Mouse (Mus musculus): ENCODE data around the gene Rpp14. TPM values are rescaled to one million over a fixed set of nuclear protein-coding genes. Genes with fewer than 3 reads are reported as not detected.

Rpp14 gene
- total and polyA plus RNA-seq, 2 experiments from 2014 or later: 43.8 to 47.7 TPM

GRCm38 (mm10) chr14:8045187-8045846, 34.9 kb upstream of the Rpp14 start:
- Histone ChIP-seq H3K36me3 (ENCODE audit: insufficient read depth) (peaks cover 59% of the 10 kb centered on the region), H3K9ac (no peak overlapping the region), H3K4me2 (ENCODE audit: low read depth) (no peak overlapping the region), H3K4me3 (ENCODE audit: low read depth, low read length) (no peak overlapping the region), H3K9me3 (ENCODE audit: low read length) (no peaks in the 10 kb centered on the region), H3K27me3 (ENCODE audit: insufficient read depth, low read length) (no peaks in the 10 kb centered on the region), H3K27ac (ENCODE audit: low read depth, low read length) (no peak overlapping the region), H3K4me1 (ENCODE audit: insufficient read depth) (no peaks in the 10 kb centered on the region)
- ATAC-seq (no peak), DNase-seq (no peak)
- 88% methylated on average over 11 of the region's 11 CpGs for WGBS
- TF ChIP-seq CTCF (IDR thresholded peaks at IDR 0.05; ENCODE audit: low read depth): no peak

GRCm38 (mm10) chr14:8046839-8047238, 33.3 kb upstream of the Rpp14 start:
- H3K36me3 ChIP-seq (ENCODE audit: insufficient read depth): peaks cover 57% of the 10 kb centered on the region
- WGBS: 98% methylated on average over 6 of the region's 6 CpGs

GRCm38 (mm10) chr14:8049334-8049733, 30.8 kb upstream of the Rpp14 start:
- WGBS: 93% methylated on average over 10 of the region's 10 CpGs
- no peaks in the 10 kb centered on the region for H3K27me3 ChIP-seq (ENCODE audit: insufficient read depth, low read length)
- H3K4me2 ChIP-seq (ENCODE audit: low read depth): no peak overlapping the region
- H3K36me3 ChIP-seq (ENCODE audit: insufficient read depth): peaks cover 48% of the 10 kb centered on the region
- no peak overlapping the region for H3K9ac ChIP-seq
- DNase-seq (no peak), ATAC-seq (no peak)
- no peak overlapping the region for H3K27ac ChIP-seq (ENCODE audit: low read depth, low read length)
- no peak for TF ChIP-seq CTCF (IDR thresholded peaks at IDR 0.05; ENCODE audit: low read depth)
- H3K4me3 ChIP-seq (ENCODE audit: low read depth, low read length): no peak overlapping the region
- H3K9me3 ChIP-seq (ENCODE audit: low read length): no peaks in the 10 kb centered on the region
- no peaks in the 10 kb centered on the region for H3K4me1 ChIP-seq (ENCODE audit: insufficient read depth)

More at GRCm38 (mm10) chr14:8046839-8047238, 33.3 kb upstream of the Rpp14 start:
- no peak overlapping the region for H3K9ac ChIP-seq
- H3K4me3 ChIP-seq (ENCODE audit: low read depth, low read length): no peak overlapping the region
- H3K27ac ChIP-seq (ENCODE audit: low read depth, low read length): no peak overlapping the region
- TF ChIP-seq CTCF (IDR thresholded peaks at IDR 0.05; ENCODE audit: low read depth): no peak
- no peaks in the 10 kb centered on the region for H3K4me1 ChIP-seq (ENCODE audit: insufficient read depth)
- DNase-seq (no peak), ATAC-seq (no peak)
- H3K4me2 ChIP-seq (ENCODE audit: low read depth): no peak overlapping the region
- H3K27me3 ChIP-seq (ENCODE audit: insufficient read depth, low read length): no peaks in the 10 kb centered on the region
- no peaks in the 10 kb centered on the region for H3K9me3 ChIP-seq (ENCODE audit: low read length)

GRCm38 (mm10) chr14:8051869-8052268, 28.3 kb upstream of the Rpp14 start:
- no peak overlapping the region for H3K4me3 ChIP-seq (ENCODE audit: low read depth, low read length)
- no peaks in the 10 kb centered on the region for H3K4me1 ChIP-seq (ENCODE audit: insufficient read depth)
- H3K27me3 ChIP-seq (ENCODE audit: insufficient read depth, low read length): no peaks in the 10 kb centered on the region
- no peak overlapping the region for H3K27ac ChIP-seq (ENCODE audit: low read depth, low read length)
- TF ChIP-seq CTCF (IDR thresholded peaks at IDR 0.05; ENCODE audit: low read depth): no peak
- WGBS: 80% methylated on average over 2 of the region's 2 CpGs
- no peaks in the 10 kb centered on the region for H3K9me3 ChIP-seq (ENCODE audit: low read length)
- no peak for ATAC-seq
- no peak overlapping the region for H3K9ac ChIP-seq
- peaks cover 52% of the 10 kb centered on the region for H3K36me3 ChIP-seq (ENCODE audit: insufficient read depth)
- no peak overlapping the region for H3K4me2 ChIP-seq (ENCODE audit: low read depth)
- DNase-seq: no peak

GRCm38 (mm10) chr14:8052661-8053060, 27.5 kb upstream of the Rpp14 start:
- Histone ChIP-seq H3K4me2 (ENCODE audit: low read depth) (no peak overlapping the region), H3K9ac (no peak overlapping the region), H3K4me3 (ENCODE audit: low read depth, low read length) (no peak overlapping the region), H3K27me3 (ENCODE audit: insufficient read depth, low read length) (no peaks in the 10 kb centered on the region), H3K36me3 (ENCODE audit: insufficient read depth) (peaks cover 46% of the 10 kb centered on the region), H3K9me3 (ENCODE audit: low read length) (no peaks in the 10 kb centered on the region), H3K27ac (ENCODE audit: low read depth, low read length) (no peak overlapping the region), H3K4me1 (ENCODE audit: insufficient read depth) (no peaks in the 10 kb centered on the region)
- TF ChIP-seq CTCF (IDR thresholded peaks at IDR 0.05; ENCODE audit: low read depth): no peak
- DNase-seq (no peak), ATAC-seq (no peak)
- 99% methylated on average over 7 of the region's 7 CpGs for WGBS

- WGBS: 31% methylated on average over 17 of the region's 17 CpGs
- no peaks in the 10 kb centered on the region for H3K4me1 ChIP-seq (ENCODE audit: insufficient read depth)
- DNase-seq (no peak), ATAC-seq (peak; percentile 36; the same call in 1 of the 2 replicates)
- H3K9ac ChIP-seq: no peak overlapping the region
- TF ChIP-seq CTCF (IDR thresholded peaks at IDR 0.05; ENCODE audit: low read depth): no peak
- no peak overlapping the region for H3K27ac ChIP-seq (ENCODE audit: low read depth, low read length)
- no peak overlapping the region for H3K4me2 ChIP-seq (ENCODE audit: low read depth)
- H3K27me3 ChIP-seq (ENCODE audit: insufficient read depth, low read length): no peaks in the 10 kb centered on the region
- no peak overlapping the region for H3K4me3 ChIP-seq (ENCODE audit: low read depth, low read length)
- H3K9me3 ChIP-seq (ENCODE audit: low read length): no peaks in the 10 kb centered on the region
- H3K36me3 ChIP-seq (ENCODE audit: insufficient read depth): peaks cover 34% of the 10 kb centered on the region
Observed at GRCm38 (mm10) chr14:8054310-8055102, 25.7 kb upstream of the Rpp14 start.

- Histone ChIP-seq H3K4me3 (ENCODE audit: low read depth, low read length) (no peak overlapping the region), H3K4me2 (ENCODE audit: low read depth) (no peak overlapping the region), H3K4me1 (ENCODE audit: insufficient read depth) (no peaks in the 10 kb centered on the region), H3K9me3 (ENCODE audit: low read length) (no peaks in the 10 kb centered on the region), H3K27ac (ENCODE audit: low read depth, low read length) (no peak overlapping the region), H3K36me3 (ENCODE audit: insufficient read depth) (peaks cover 20% of the 10 kb centered on the region), H3K27me3 (ENCODE audit: insufficient read depth, low read length) (no peaks in the 10 kb centered on the region), H3K9ac (no peak overlapping the region)
- DNase-seq (no peak), ATAC-seq (no peak)
- WGBS: 93% methylated on average over 5 of the region's 5 CpGs
- no peak for TF ChIP-seq CTCF (IDR thresholded peaks at IDR 0.05; ENCODE audit: low read depth)
Observed at GRCm38 (mm10) chr14:8056076-8056475, 24.1 kb upstream of the Rpp14 start.

Data from forebrain, postnatal 0 days (tissue).